8 mouse cellular contexts compared by ENCODE assay signal in the genomic region with DNA sequence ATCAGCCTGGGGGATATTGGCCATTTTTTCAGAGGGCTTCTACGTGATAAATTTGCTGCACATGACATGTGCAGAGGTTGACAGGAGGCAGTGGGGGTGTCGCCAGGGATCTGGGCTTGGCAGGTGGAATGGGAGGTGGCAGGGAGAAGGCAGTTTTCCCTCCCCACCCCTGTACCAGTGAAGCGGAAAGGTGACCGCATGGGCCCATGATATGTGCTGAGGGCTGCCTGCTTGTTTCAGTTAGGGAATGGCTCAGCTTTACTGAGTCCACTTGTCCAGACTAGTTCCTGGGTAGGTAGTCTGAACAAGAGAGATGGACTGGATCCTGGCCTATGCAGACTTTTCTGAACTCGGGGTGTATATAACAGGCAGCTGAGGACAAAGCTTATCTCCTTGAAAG. TPM values are rescaled to one million over a fixed set of nuclear protein-coding genes. Genes with fewer than 3 reads are reported as not detected.
DNase-seq lines count a peak whose midpoint lies in the region; ATAC-seq and TF ChIP-seq lines count a peak whose summit lies in the region.

No protein-coding gene starts in this region.

- ATAC-seq in forebrain, embryonic 13.5 days = no peak
- ATAC-seq in forebrain, embryonic 11.5 days (replicated peaks; ENCODE audit: low FRiP score) = no peak
- ATAC-seq in midbrain, postnatal 0 days (ENCODE audit: low FRiP score) = no peak
- ATAC-seq in midbrain, embryonic 13.5 days = no peak
- ATAC-seq in kidney, embryonic 15.5 days (replicated peaks; ENCODE audit: low FRiP score) = peak; percentile 56; the same call in 1 of the 2 replicates
- ATAC-seq in stomach, embryonic 16.5 days (ENCODE audit: insufficient read depth, low FRiP score) = no peak

- no peak for DNase-seq in forebrain, embryonic 11.5 days (ENCODE audit: low spot score)
- no peak for DNase-seq in midbrain, postnatal 0 days (ENCODE audit: low spot score)
- no peak for DNase-seq in retina, postnatal 1 day
- no peak for DNase-seq in thymus, postnatal 14 days

- H3K27ac ChIP-seq in forebrain, embryonic 13.5 days = no peak overlapping the region
- H3K27ac ChIP-seq in forebrain, embryonic 11.5 days (ENCODE audit: low read depth, low read length) = no peak overlapping the region
- no peak overlapping the region for H3K27ac ChIP-seq in midbrain, postnatal 0 days (ENCODE audit: low read depth, low read length)
- H3K27ac ChIP-seq in midbrain, embryonic 13.5 days = no peak overlapping the region
- H3K27ac ChIP-seq in kidney, embryonic 15.5 days = peak overlapping the region; percentile 49; the same call in 1 of the 2 replicates
- H3K27ac ChIP-seq in stomach, embryonic 16.5 days (ENCODE audit: low read length) = peak overlapping the region; percentile 76

- no peaks in the 10 kb centered on the region for H3K27me3 ChIP-seq in forebrain, embryonic 13.5 days
- no peaks in the 10 kb centered on the region for H3K27me3 ChIP-seq in forebrain, embryonic 11.5 days (ENCODE audit: control insufficient read depth, insufficient read depth, low read length)
- no peaks in the 10 kb centered on the region for H3K27me3 ChIP-seq in midbrain, postnatal 0 days (ENCODE audit: insufficient read depth, low read length)
- no peaks in the 10 kb centered on the region for H3K27me3 ChIP-seq in midbrain, embryonic 13.5 days
- H3K27me3 ChIP-seq in kidney, embryonic 15.5 days = no peaks in the 10 kb centered on the region
- no peaks in the 10 kb centered on the region for H3K27me3 ChIP-seq in stomach, embryonic 16.5 days (ENCODE audit: control insufficient read depth, insufficient read depth, low read length)

- no peaks in the 10 kb centered on the region for H3K9me3 ChIP-seq in forebrain, embryonic 13.5 days (replicated peaks)
- H3K9me3 ChIP-seq in forebrain, embryonic 11.5 days (ENCODE audit: control insufficient read depth, low read length) = no peaks in the 10 kb centered on the region
- no peaks in the 10 kb centered on the region for H3K9me3 ChIP-seq in midbrain, postnatal 0 days (ENCODE audit: low read length)
- no peaks in the 10 kb centered on the region for H3K9me3 ChIP-seq in midbrain, embryonic 13.5 days
- no peaks in the 10 kb centered on the region for H3K9me3 ChIP-seq in kidney, embryonic 15.5 days (replicated peaks)
- H3K9me3 ChIP-seq in stomach, embryonic 16.5 days (replicated peaks; ENCODE audit: control insufficient read depth, low read length) = no peaks in the 10 kb centered on the region

- H3K4me1 ChIP-seq in forebrain, embryonic 13.5 days = peaks cover 33% of the 10 kb centered on the region
- H3K4me1 ChIP-seq in forebrain, embryonic 11.5 days (replicated peaks; ENCODE audit: control insufficient read depth, insufficient read depth, low read length) = 0 out of 2 replicates have a peak, but pooled peaks cover 5% of the 10 kb centered on the region
- no peaks in the 10 kb centered on the region for H3K4me1 ChIP-seq in midbrain, postnatal 0 days (ENCODE audit: insufficient read depth, low read length)
- H3K4me1 ChIP-seq in midbrain, embryonic 13.5 days (replicated peaks) = peaks cover 31% of the 10 kb centered on the region
- peaks cover 39% of the 10 kb centered on the region for H3K4me1 ChIP-seq in kidney, embryonic 15.5 days
- peaks cover 36% of the 10 kb centered on the region for H3K4me1 ChIP-seq in stomach, embryonic 16.5 days (ENCODE audit: control insufficient read depth, insufficient read depth, low read length)

- WGBS in forebrain, embryonic 13.5 days = 89% methylated on average over 5 of the region's 5 CpGs
- WGBS in forebrain, embryonic 11.5 days = 89% methylated on average over 5 of the region's 5 CpGs
- WGBS in midbrain, postnatal 0 days = 81% methylated on average over 5 of the region's 5 CpGs
- WGBS in midbrain, embryonic 13.5 days = 88% methylated on average over 5 of the region's 5 CpGs
- WGBS in kidney, embryonic 15.5 days = 69% methylated on average over 5 of the region's 5 CpGs
- WGBS in stomach, embryonic 16.5 days = 76% methylated on average over 5 of the region's 5 CpGs

- TF ChIP-seq CTCF in midbrain, postnatal 0 days (IDR thresholded peaks at IDR 0.05) = no peak

- no peak overlapping the region for H3K4me3 ChIP-seq in forebrain, embryonic 13.5 days
- no peak overlapping the region for H3K4me3 ChIP-seq in forebrain, embryonic 11.5 days (ENCODE audit: low read depth, low read length)
- no peak overlapping the region for H3K4me3 ChIP-seq in midbrain, postnatal 0 days (ENCODE audit: low read depth, low read length)
- no peak overlapping the region for H3K4me3 ChIP-seq in midbrain, embryonic 13.5 days (replicated peaks)
- no peak overlapping the region for H3K4me3 ChIP-seq in kidney, embryonic 15.5 days (replicated peaks)
- no peak overlapping the region for H3K4me3 ChIP-seq in stomach, embryonic 16.5 days (replicated peaks; ENCODE audit: low read length)

- no peak overlapping the region for H3K4me2 ChIP-seq in forebrain, embryonic 13.5 days
- no peak overlapping the region for H3K4me2 ChIP-seq in forebrain, embryonic 11.5 days (ENCODE audit: low read depth, low read length, severe bottlenecking)
- no peak overlapping the region for H3K4me2 ChIP-seq in midbrain, postnatal 0 days (ENCODE audit: low read depth, low read length, poor library complexity, severe bottlenecking)
- H3K4me2 ChIP-seq in midbrain, embryonic 13.5 days (replicated peaks) = no peak overlapping the region
- no peak overlapping the region for H3K4me2 ChIP-seq in kidney, embryonic 15.5 days
- H3K4me2 ChIP-seq in stomach, embryonic 16.5 days (ENCODE audit: low read depth, low read length) = no peak overlapping the region

- H3K36me3 ChIP-seq in forebrain, embryonic 13.5 days (ENCODE audit: poor library complexity, severe bottlenecking) = peaks cover 3% of the 10 kb centered on the region; the same call in 1 of the 2 replicates
- no peaks in the 10 kb centered on the region for H3K36me3 ChIP-seq in forebrain, embryonic 11.5 days (ENCODE audit: control insufficient read depth, insufficient read depth, low read length)
- peaks cover 21% of the 10 kb centered on the region for H3K36me3 ChIP-seq in midbrain, postnatal 0 days (ENCODE audit: insufficient read depth, low read length)
- H3K36me3 ChIP-seq in midbrain, embryonic 13.5 days = peaks cover 27% of the 10 kb centered on the region
- H3K36me3 ChIP-seq in kidney, embryonic 15.5 days = no peaks in the 10 kb centered on the region
- no peaks in the 10 kb centered on the region for H3K36me3 ChIP-seq in stomach, embryonic 16.5 days (ENCODE audit: control insufficient read depth, insufficient read depth, low read length)

- H3K9ac ChIP-seq in forebrain, embryonic 13.5 days = peak overlapping the region; percentile 26; the same call in 1 of the 2 replicates
- H3K9ac ChIP-seq in forebrain, embryonic 11.5 days (ENCODE audit: low read length) = no peak overlapping the region
- H3K9ac ChIP-seq in midbrain, postnatal 0 days (replicated peaks; ENCODE audit: low read length, poor library complexity, severe bottlenecking) = 0 out of 2 replicates have a peak overlapping the region, but pooled peaks have one; percentile 13
- no peak overlapping the region for H3K9ac ChIP-seq in midbrain, embryonic 13.5 days (replicated peaks)
- no peak overlapping the region for H3K9ac ChIP-seq in kidney, embryonic 15.5 days
- 0 out of 2 replicates have a peak overlapping the region, but pooled peaks have one; percentile 61 for H3K9ac ChIP-seq in stomach, embryonic 16.5 days (ENCODE audit: low read length)

RNA-seq across cellular contexts. Expression of a gene that starts 19.8 kb away (rescaled TPM):
- 11.3 and 11.7 TPM in 2 replicates for polyA plus RNA-seq in forebrain, embryonic 13.5 days (2015; fragmentation: Nextera tagmentation; extraction: Ambion mirVana)
- 5.5 and 7.5 TPM in 2 replicates for polyA plus RNA-seq in forebrain, embryonic 11.5 days (2014; fragmentation: Nextera tagmentation; extraction: Ambion mirVana)
- total RNA-seq in midbrain, postnatal 0 days (2014; rRNA removed) = 34.3 and 34.5 TPM in 2 replicates
- 17.0 and 20.4 TPM in 2 replicates for polyA plus RNA-seq in midbrain, postnatal 0 days (2015; fragmentation: Nextera tagmentation; extraction: Ambion mirVana)
- polyA plus RNA-seq in midbrain, embryonic 13.5 days (2015; fragmentation: Nextera tagmentation; extraction: Ambion mirVana) = 16.4 and 17.3 TPM in 2 replicates
- 7.5 and 8.0 TPM in 2 replicates for polyA plus RNA-seq in kidney, embryonic 15.5 days (2015; fragmentation: Nextera tagmentation; extraction: Ambion mirVana)
- polyA plus RNA-seq in stomach, embryonic 16.5 days (2015; fragmentation: Nextera tagmentation; extraction: Ambion mirVana) = 4.1 and 5.0 TPM in 2 replicates

RNA-seq across cellular contexts. Expression of a gene that starts 36.6 kb away (rescaled TPM):
- polyA plus RNA-seq in forebrain, embryonic 13.5 days (2015; fragmentation: Nextera tagmentation; extraction: Ambion mirVana) = 70.0 and 70.8 TPM in 2 replicates
- polyA plus RNA-seq in forebrain, embryonic 11.5 days (2014; fragmentation: Nextera tagmentation; extraction: Ambion mirVana) = 79.5 and 88.5 TPM in 2 replicates
- 105 and 108 TPM in 2 replicates for total RNA-seq in midbrain, postnatal 0 days (2014; rRNA removed)
- 91.7 and 106 TPM in 2 replicates for polyA plus RNA-seq in midbrain, postnatal 0 days (2015; fragmentation: Nextera tagmentation; extraction: Ambion mirVana)
- polyA plus RNA-seq in midbrain, embryonic 13.5 days (2015; fragmentation: Nextera tagmentation; extraction: Ambion mirVana) = 77.8 and 99.2 TPM in 2 replicates
- 77.6 and 83.5 TPM in 2 replicates for polyA plus RNA-seq in kidney, embryonic 15.5 days (2015; fragmentation: Nextera tagmentation; extraction: Ambion mirVana)
- polyA plus RNA-seq in stomach, embryonic 16.5 days (2015; fragmentation: Nextera tagmentation; extraction: Ambion mirVana) = 59.1 and 63.1 TPM in 2 replicates

RNA-seq across cellular contexts. Expression of a gene that starts 38.0 kb away (rescaled TPM):
- polyA plus RNA-seq in forebrain, embryonic 13.5 days (2015; fragmentation: Nextera tagmentation; extraction: Ambion mirVana) = 3.3 TPM in 2 replicates
- 4.2 TPM in 2 replicates for polyA plus RNA-seq in forebrain, embryonic 11.5 days (2014; fragmentation: Nextera tagmentation; extraction: Ambion mirVana)
- total RNA-seq in midbrain, postnatal 0 days (2014; rRNA removed) = 3.6 and 3.8 TPM in 2 replicates
- 3.0 and 3.5 TPM in 2 replicates for polyA plus RNA-seq in midbrain, postnatal 0 days (2015; fragmentation: Nextera tagmentation; extraction: Ambion mirVana)
- 3.4 and 3.5 TPM in 2 replicates for polyA plus RNA-seq in midbrain, embryonic 13.5 days (2015; fragmentation: Nextera tagmentation; extraction: Ambion mirVana)
- 15.0 and 15.4 TPM in 2 replicates for polyA plus RNA-seq in kidney, embryonic 15.5 days (2015; fragmentation: Nextera tagmentation; extraction: Ambion mirVana)
- polyA plus RNA-seq in stomach, embryonic 16.5 days (2015; fragmentation: Nextera tagmentation; extraction: Ambion mirVana) = 6.2 and 6.7 TPM in 2 replicates

RNA-seq across cellular contexts. Expression of a gene that starts 41.4 kb away (rescaled TPM):
- polyA plus RNA-seq in forebrain, embryonic 13.5 days (2015; fragmentation: Nextera tagmentation; extraction: Ambion mirVana) = 0.40 and 0.47 TPM in 2 replicates
- polyA plus RNA-seq in forebrain, embryonic 11.5 days (2014; fragmentation: Nextera tagmentation; extraction: Ambion mirVana) = 0.28 and 0.69 TPM in 2 replicates
- total RNA-seq in midbrain, postnatal 0 days (2014; rRNA removed) = 5.7 and 7.0 TPM in 2 replicates
- polyA plus RNA-seq in midbrain, postnatal 0 days (2015; fragmentation: Nextera tagmentation; extraction: Ambion mirVana) = 6.9 and 7.5 TPM in 2 replicates
- polyA plus RNA-seq in midbrain, embryonic 13.5 days (2015; fragmentation: Nextera tagmentation; extraction: Ambion mirVana) = 0.97 and 1.2 TPM in 2 replicates
- 1.3 TPM in 2 replicates for polyA plus RNA-seq in kidney, embryonic 15.5 days (2015; fragmentation: Nextera tagmentation; extraction: Ambion mirVana)
- 1.4 and 1.7 TPM in 2 replicates for polyA plus RNA-seq in stomach, embryonic 16.5 days (2015; fragmentation: Nextera tagmentation; extraction: Ambion mirVana)

Comparison
In these comparisons a context has a peak if more than half of its experiments do, and no peak if none do; other contexts are left out.
1. H3K9ac ChIP-seq: peak in forebrain, embryonic 13.5 days (single experiment), midbrain, postnatal 0 days (single experiment) and stomach, embryonic 16.5 days (single experiment); none in forebrain, embryonic 11.5 days (single experiment), midbrain, embryonic 13.5 days (single experiment) and kidney, embryonic 15.5 days (single experiment).
2. H3K27ac ChIP-seq: peak in kidney, embryonic 15.5 days (single experiment) and stomach, embryonic 16.5 days (single experiment); none in forebrain, embryonic 13.5 days (single experiment), forebrain, embryonic 11.5 days (single experiment), midbrain, postnatal 0 days (single experiment) and midbrain, embryonic 13.5 days (single experiment).